Mouse (Mus musculus) Patski (cell line): ENCODE measurements around the gene Cab39l. TPM values are rescaled to one million over a fixed set of nuclear protein-coding genes. Genes with fewer than 3 reads are reported as not detected.
"Not testable (repeated sequence)": the region's sequence is repeated elsewhere in the genome, so short reads cannot be mapped to it uniquely, and the experiment has no call there.

Experiments
- ATAC-seq: fragments of 100-300 bp; one replicate; pipeline ENCODE4 v1.8.0; 2021
- CTCF ChIA-PET: fragments of 350-600 bp; sonication (Branson Sonifier 250); formaldehyde crosslinking; loops from one replicate; lab custom pipeline; 2022; ENCODE audit warnings: inconsistent platforms; lab: Charles Lee
- POLR2A ChIA-PET: fragments of 350-600 bp; sonication (Branson Sonifier 250); formaldehyde crosslinking; loops from one replicate; lab custom pipeline; 2022; ENCODE audit warnings: antibody characterized with exemption, inconsistent platforms; lab: Charles Lee
- DNase-seq: peaks from one replicate; pipeline ENCODE4 v3.0.0-alpha.2; 2011; ENCODE audit warnings: low read depth, low spot score
- H3K27me3 ChIP-seq: fragments of 371-371 bp; one replicate; pipeline ENCODE4 v1.5.1; 2021
- CTCF ChIP-seq: fragments of 100-300 bp; IDR thresholded peaks from one replicate; pipeline ENCODE4 v1.5.1; 2021
- in situ Hi-C: fragments of 300-500 bp; cut with MboI; formaldehyde crosslinking; loops from 3 replicates; pipeline ENCODE4 v1.11.1; 2018; ENCODE audit warnings: low pct_unique_long_range_greater_than_20kb, mixed read lengths
- polyA plus RNA-seq: library from polyadenylated mRNA; unstranded; gene quantifications from one replicate; pipeline ENCODE4 v1.2.3, GENCODE M21; 2021

The Cab39l gene
- polyA plus RNA-seq, result 24.8 TPM

- H3K27me3 ChIP-seq, result no peaks in the 10 kb centered on the region
- in situ Hi-C loops, result no loop called here
- DNase-seq, result peak; percentile 57
- ChIA-PET POLR2A (interaction anchor here (0.7 kb wide), 1 partner anchor 426 kb away, joined by 3 read pairs; no protein-coding TSS in a partner anchor), CTCF (interaction anchor here (1.3 kb wide), 2 partner anchors 12 kb away, joined by 3 to 5 read pairs; no protein-coding TSS in a partner anchor)
- TF ChIP-seq CTCF, result peak; percentile 52
- ATAC-seq, result peak; percentile 100
Observed at GRCm38 (mm10) chr14:59440558-59441471, at the start of gene Cab39l, which contains the start of gene Setdb2. Cab39l (plus strand) TSS chr14:59440972. Setdb2 (minus strand) TSS chr14:59440884.

- ATAC-seq (no peak), DNase-seq (no peak)
- ChIA-PET CTCF (interaction anchor here (1.0 kb wide), 1 partner anchor 178 kb away, joined by 3 read pairs; no protein-coding TSS in a partner anchor), POLR2A (no interaction called here)
- H3K27me3 ChIP-seq, result no peaks in the 10 kb centered on the region
- in situ Hi-C loops, result loop anchor here (5.0 to 25.0 kb wide), 2 partner anchors 33 to 617 kb away; no protein-coding TSS in a partner anchor
- TF ChIP-seq CTCF, result no peak
Observed at GRCm38 (mm10) chr14:59395281-59395680, 45.5 kb upstream of the Cab39l start, which contains the start of gene Phf11c. Phf11c (minus strand) TSS chr14:59395381.

GRCm38 (mm10) chr14:59396999-59397398, 43.8 kb upstream of the Cab39l start:
- ChIA-PET POLR2A (no interaction called here), CTCF (no interaction called here)
- in situ Hi-C loops, result loop anchor here (5.0 to 25.0 kb wide), 2 partner anchors 35 to 615 kb away; no protein-coding TSS in a partner anchor
- ATAC-seq (no peak), DNase-seq (no peak)
- no peak for TF ChIP-seq CTCF
- no peaks in the 10 kb centered on the region for H3K27me3 ChIP-seq

- H3K27me3 ChIP-seq, POLR2A ChIA-PET, in situ Hi-C loops, DNase-seq, ATAC-seq: not testable (repeated sequence)
- CTCF ChIA-PET, result interaction anchor here (1.4 kb wide), 1 partner anchor 11 kb away, joined by 3 read pairs; no protein-coding TSS in a partner anchor
Observed at GRCm38 (mm10) chr14:59414979-59415378, 25.8 kb upstream of the Cab39l start.

GRCm38 (mm10) chr14:59418171-59418570, 22.6 kb upstream of the Cab39l start:
- CTCF ChIA-PET, result no interaction called here
- in situ Hi-C loops, result no loop called here
- ATAC-seq (no peak), DNase-seq (no peak)
- no peak for TF ChIP-seq CTCF
- H3K27me3 ChIP-seq, result no peaks in the 10 kb centered on the region
- POLR2A ChIA-PET, result no interaction called here

- no peaks in the 10 kb centered on the region for H3K27me3 ChIP-seq
- ATAC-seq (no peak), DNase-seq (no peak)
- ChIA-PET POLR2A (no interaction called here), CTCF (no interaction called here)
- in situ Hi-C loops, result no loop called here
- TF ChIP-seq CTCF, result no peak
Observed at GRCm38 (mm10) chr14:59422912-59423663, 17.7 kb upstream of the Cab39l start.

- ChIA-PET POLR2A (no interaction called here), CTCF (no interaction called here)
- in situ Hi-C loops, result no loop called here
- no peak for DNase-seq
- no peak for ATAC-seq
- no peaks in the 10 kb centered on the region for H3K27me3 ChIP-seq
- no peak for TF ChIP-seq CTCF
Observed at GRCm38 (mm10) chr14:59430556-59430955, 10.2 kb upstream of the Cab39l start.

GRCm38 (mm10) chr14:59433902-59434301, 6.9 kb upstream of the Cab39l start:
- CTCF ChIA-PET, result interaction anchor here (1.4 kb wide), 1 partner anchor 34 kb away, joined by 3 read pairs; no protein-coding TSS in a partner anchor
- in situ Hi-C loops, result no loop called here
- POLR2A ChIA-PET, result no interaction called here

GRCm38 (mm10) chr14:59435206-59435605, 5.6 kb upstream of the Cab39l start:
- no peaks in the 10 kb centered on the region for H3K27me3 ChIP-seq
- POLR2A ChIA-PET, result no interaction called here
- no peak for ATAC-seq
- CTCF ChIA-PET, result no interaction called here
- DNase-seq, result no peak
- TF ChIP-seq CTCF, result no peak
- in situ Hi-C loops, result no loop called here

More at GRCm38 (mm10) chr14:59433902-59434301, 6.9 kb upstream of the Cab39l start:
- TF ChIP-seq CTCF, result no peak
- H3K27me3 ChIP-seq, result no peaks in the 10 kb centered on the region
- DNase-seq, result no peak
- ATAC-seq, result no peak

GRCm38 (mm10) chr14:59437398-59437797, 3.4 kb upstream of the Cab39l start:
- ATAC-seq (no peak), DNase-seq (no peak)
- in situ Hi-C loops, result no loop called here
- ChIA-PET POLR2A (no interaction called here), CTCF (no interaction called here)
- H3K27me3 ChIP-seq, result no peaks in the 10 kb centered on the region
- TF ChIP-seq CTCF, result no peak
